9 mouse cellular contexts compared by ENCODE assay signal in the genomic region with DNA sequence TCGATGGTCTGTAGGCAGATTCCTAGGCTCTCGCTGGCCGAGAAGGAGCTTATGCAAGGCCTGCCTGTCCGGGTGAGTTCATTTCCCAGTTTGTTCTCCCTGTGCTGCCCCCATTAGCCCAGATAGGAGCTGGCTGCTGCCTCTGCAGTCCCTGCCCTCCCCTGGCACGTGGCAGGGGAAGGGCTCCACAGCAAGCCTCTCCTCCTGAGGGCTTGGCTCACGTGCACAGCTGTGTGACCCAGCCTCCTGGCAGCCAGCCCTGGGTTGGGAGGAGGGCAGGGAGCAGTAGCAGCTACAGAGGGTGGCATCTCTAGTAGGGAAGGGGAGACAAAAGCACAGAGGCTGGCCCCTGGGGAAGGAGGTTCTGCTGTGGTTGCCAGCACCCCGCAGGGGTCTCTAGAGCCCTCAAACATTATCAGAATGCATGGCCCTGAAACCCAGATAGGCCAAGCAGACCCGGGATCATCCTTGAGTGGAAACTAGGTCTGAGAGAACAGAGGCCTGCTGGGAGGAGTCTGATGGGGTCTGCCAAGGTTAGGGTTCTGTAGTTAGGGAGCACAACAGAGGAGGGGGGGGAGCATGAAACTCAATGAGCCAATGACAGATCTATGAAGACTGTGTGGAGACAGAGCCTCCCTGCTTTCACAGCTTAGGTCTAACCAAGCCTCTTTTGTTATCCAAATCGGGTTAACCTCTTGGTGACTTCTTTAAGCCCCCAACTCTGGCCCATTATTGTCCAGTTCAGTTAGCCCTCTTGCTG. TPM values are rescaled to one million over a fixed set of nuclear protein-coding genes. Genes with fewer than 3 reads are reported as not detected.
DNase-seq lines count a peak whose midpoint lies in the region; ATAC-seq and TF ChIP-seq lines count a peak whose summit lies in the region.
"Had no signal": no experiment of that assay in that cellular context is flagged by ENCODE, and none has a peak within 500 bp of the region (broad histone marks: within the 10 kb centered on the region; RNA-seq: fewer than 3 reads in every experiment).

No protein-coding gene starts in this region.

- H3K4me2 ChIP-seq in liver, postnatal 0 days (ENCODE audit: low read depth, low read length): no peak overlapping the region
- H3K4me2 ChIP-seq in liver, embryonic 12.5 days: no peak overlapping the region
- H3K4me2 ChIP-seq in forebrain, embryonic 11.5 days (ENCODE audit: low read depth, low read length, severe bottlenecking): no peak overlapping the region
- H3K4me2 ChIP-seq in heart, embryonic 13.5 days: no peak overlapping the region
- no peak overlapping the region for H3K4me2 ChIP-seq in kidney, embryonic 16.5 days (replicated peaks; ENCODE audit: low read depth, low read length)
- peak overlapping the region; percentile 8; the same call in 1 of the 2 replicates for H3K4me2 ChIP-seq in lung, embryonic 14.5 days

- ATAC-seq in liver, postnatal 0 days: peak; percentile 13; the same call in 1 of the 2 replicates
- ATAC-seq in liver, embryonic 12.5 days: no peak
- no peak for ATAC-seq in forebrain, embryonic 11.5 days (replicated peaks; ENCODE audit: low FRiP score)
- peak; percentile 49; the same call in 1 of the 2 replicates for ATAC-seq in heart, embryonic 13.5 days (ENCODE audit: extremely low read depth, insufficient number of reproducible peaks, low FRiP score, low TSS enrichment)
- 0 out of 2 replicates have a peak, but pooled peaks have one; percentile 29 for ATAC-seq in kidney, embryonic 16.5 days (ENCODE audit: low FRiP score, low TSS enrichment)
- peak; percentile 36 for ATAC-seq in lung, embryonic 14.5 days (ENCODE audit: insufficient read depth)

- H3K9ac ChIP-seq in liver, postnatal 0 days (replicated peaks): no peak overlapping the region; the same call in 1 of the 2 replicates
- H3K9ac ChIP-seq in liver, embryonic 12.5 days: no peak overlapping the region
- no peak overlapping the region; the same call in 1 of the 2 replicates for H3K9ac ChIP-seq in forebrain, embryonic 11.5 days (ENCODE audit: low read length)
- H3K9ac ChIP-seq in heart, embryonic 13.5 days: no peak overlapping the region; the same call in 1 of the 2 replicates
- no peak overlapping the region for H3K9ac ChIP-seq in kidney, embryonic 16.5 days (replicated peaks; ENCODE audit: low read length)
- H3K9ac ChIP-seq in lung, embryonic 14.5 days: no peak overlapping the region
- H3K9ac ChIP-seq: liver, embryonic 14.5 days had no signal

- no peaks in the 10 kb centered on the region for H3K27me3 ChIP-seq in liver, postnatal 0 days (ENCODE audit: insufficient read depth, low read length)
- H3K27me3 ChIP-seq in liver, embryonic 12.5 days (replicated peaks): no peaks in the 10 kb centered on the region
- H3K27me3 ChIP-seq in forebrain, embryonic 11.5 days (ENCODE audit: control insufficient read depth, insufficient read depth, low read length): no peaks in the 10 kb centered on the region
- no peaks in the 10 kb centered on the region for H3K27me3 ChIP-seq in heart, embryonic 13.5 days (replicated peaks)
- no peaks in the 10 kb centered on the region for H3K27me3 ChIP-seq in kidney, embryonic 16.5 days (ENCODE audit: insufficient read depth, low read length)
- no peaks in the 10 kb centered on the region for H3K27me3 ChIP-seq in lung, embryonic 14.5 days (ENCODE audit: insufficient read depth, low read length)

- DNase-seq in liver, postnatal 0 days: peak; percentile 73
- DNase-seq in forebrain, embryonic 11.5 days (ENCODE audit: low spot score): no peak
- peak; percentile 67 for DNase-seq in lung, embryonic 14.5 days
- DNase-seq in retina, postnatal 1 day: peak; percentile 95
- no peak for DNase-seq in natural killer cell, adult 2 months (ENCODE audit: low spot score in 2 of 2)

- TF ChIP-seq CTCF in liver, postnatal 0 days (IDR thresholded peaks at IDR 0.05; ENCODE audit: low read depth): no peak
- no peak for TF ChIP-seq CTCF in lung, embryonic 14.5 days (IDR thresholded peaks at IDR 0.05; ENCODE audit: low read depth)

- 71% methylated on average over 9 of the region's 9 CpGs for WGBS in liver, postnatal 0 days (ENCODE audit: insufficient replicate concordance)
- WGBS in liver, embryonic 12.5 days (ENCODE audit: insufficient replicate concordance): 79% methylated on average over 9 of the region's 9 CpGs
- 84% methylated on average over 9 of the region's 9 CpGs for WGBS in forebrain, embryonic 11.5 days
- 63% methylated on average over 9 of the region's 9 CpGs for WGBS in heart, embryonic 13.5 days
- WGBS in kidney, embryonic 16.5 days: 86% methylated on average over 9 of the region's 9 CpGs
- WGBS in lung, embryonic 14.5 days: 74% methylated on average over 9 of the region's 9 CpGs

- no peak overlapping the region for H3K4me3 ChIP-seq in liver, postnatal 0 days (ENCODE audit: low read depth, low read length)
- H3K4me3 ChIP-seq in liver, embryonic 12.5 days: no peak overlapping the region
- H3K4me3 ChIP-seq in forebrain, embryonic 11.5 days (ENCODE audit: low read depth, low read length): no peak overlapping the region
- no peak overlapping the region for H3K4me3 ChIP-seq in heart, embryonic 13.5 days
- no peak overlapping the region for H3K4me3 ChIP-seq in kidney, embryonic 16.5 days (ENCODE audit: low read length)
- no peak overlapping the region for H3K4me3 ChIP-seq in lung, embryonic 14.5 days (ENCODE audit: low read depth, low read length)

- H3K36me3 ChIP-seq in liver, postnatal 0 days (replicated peaks; ENCODE audit: insufficient read depth, low read length): peaks cover 62% of the 10 kb centered on the region
- H3K36me3 ChIP-seq in liver, embryonic 12.5 days: peaks cover 80% of the 10 kb centered on the region
- H3K36me3 ChIP-seq in forebrain, embryonic 11.5 days (ENCODE audit: control insufficient read depth, insufficient read depth, low read length): peaks cover 5% of the 10 kb centered on the region; the same call in 1 of the 2 replicates
- peaks cover 66% of the 10 kb centered on the region for H3K36me3 ChIP-seq in heart, embryonic 13.5 days
- H3K36me3 ChIP-seq in kidney, embryonic 16.5 days (ENCODE audit: insufficient read depth, low read length): peaks cover 58% of the 10 kb centered on the region
- H3K36me3 ChIP-seq in lung, embryonic 14.5 days (ENCODE audit: insufficient read depth): peaks cover 69% of the 10 kb centered on the region

- H3K9me3 ChIP-seq in liver, postnatal 0 days (ENCODE audit: low read length): no peaks in the 10 kb centered on the region
- no peaks in the 10 kb centered on the region for H3K9me3 ChIP-seq in liver, embryonic 12.5 days (replicated peaks)
- H3K9me3 ChIP-seq in forebrain, embryonic 11.5 days (ENCODE audit: control insufficient read depth, low read length): no peaks in the 10 kb centered on the region
- no peaks in the 10 kb centered on the region for H3K9me3 ChIP-seq in heart, embryonic 13.5 days
- H3K9me3 ChIP-seq in kidney, embryonic 16.5 days (ENCODE audit: low read length): no peaks in the 10 kb centered on the region
- H3K9me3 ChIP-seq in lung, embryonic 14.5 days (ENCODE audit: low read depth, low read length): no peaks in the 10 kb centered on the region

- H3K27ac ChIP-seq in liver, postnatal 0 days (ENCODE audit: low read depth): peak overlapping the region; percentile 19; the same call in 1 of the 2 replicates
- H3K27ac ChIP-seq in liver, embryonic 12.5 days: no peak overlapping the region
- peak overlapping the region; percentile 89 for H3K27ac ChIP-seq in forebrain, embryonic 11.5 days (ENCODE audit: low read depth, low read length)
- peak overlapping the region; percentile 94 for H3K27ac ChIP-seq in heart, embryonic 13.5 days (replicated peaks)
- H3K27ac ChIP-seq in kidney, embryonic 16.5 days (ENCODE audit: low read length): peak overlapping the region; percentile 11
- peak overlapping the region; percentile 94 for H3K27ac ChIP-seq in lung, embryonic 14.5 days (ENCODE audit: low read depth)
- H3K27ac ChIP-seq: liver, embryonic 14.5 days had no signal

- H3K4me1 ChIP-seq in liver, postnatal 0 days (ENCODE audit: insufficient read depth): peaks cover 33% of the 10 kb centered on the region
- peaks cover 22% of the 10 kb centered on the region for H3K4me1 ChIP-seq in liver, embryonic 12.5 days
- peaks cover 16% of the 10 kb centered on the region for H3K4me1 ChIP-seq in forebrain, embryonic 11.5 days (replicated peaks; ENCODE audit: control insufficient read depth, insufficient read depth, low read length)
- peaks cover 65% of the 10 kb centered on the region for H3K4me1 ChIP-seq in heart, embryonic 13.5 days
- peaks cover 20% of the 10 kb centered on the region; the same call in 1 of the 2 replicates for H3K4me1 ChIP-seq in kidney, embryonic 16.5 days (ENCODE audit: insufficient read depth, low read length)
- peaks cover 23% of the 10 kb centered on the region for H3K4me1 ChIP-seq in lung, embryonic 14.5 days (ENCODE audit: insufficient read depth)

- no peak; the same call in 1 of the 2 replicates for TF ChIP-seq EP300 in liver, postnatal 0 days (IDR thresholded peaks at IDR 0.05; ENCODE audit: low read depth)

RNA-seq across cellular contexts. Expression of gene Cry2, which starts 10.0 kb away (rescaled TPM):
- 9.6 and 11.9 TPM in 2 replicates for polyA plus RNA-seq in liver, postnatal 0 days (2015; fragmentation: Nextera tagmentation; extraction: Ambion mirVana)
- polyA plus RNA-seq in liver, embryonic 12.5 days (2016; fragmentation: Nextera tagmentation; extraction: Ambion mirVana): 14.1 and 14.5 TPM in 2 replicates
- polyA plus RNA-seq in forebrain, embryonic 11.5 days (2014; fragmentation: Nextera tagmentation; extraction: Ambion mirVana): 24.0 and 25.5 TPM in 2 replicates
- 18.6 and 19.0 TPM in 2 replicates for polyA plus RNA-seq in heart, embryonic 13.5 days (2015; fragmentation: Nextera tagmentation; extraction: Ambion mirVana)
- polyA plus RNA-seq in kidney, embryonic 16.5 days (2015; fragmentation: Nextera tagmentation; extraction: Ambion mirVana): 21.7 and 24.5 TPM in 2 replicates
- polyA plus RNA-seq in lung, embryonic 14.5 days (2014; fragmentation: Nextera tagmentation; extraction: Ambion mirVana): 19.9 and 22.0 TPM in 2 replicates

RNA-seq across cellular contexts. Expression of gene Mapk8ip1, which starts 22.8 kb away (rescaled TPM):
- 2.6 and 2.8 TPM in 2 replicates for polyA plus RNA-seq in liver, postnatal 0 days (2015; fragmentation: Nextera tagmentation; extraction: Ambion mirVana)
- polyA plus RNA-seq in liver, embryonic 12.5 days (2016; fragmentation: Nextera tagmentation; extraction: Ambion mirVana): 4.6 and 4.7 TPM in 2 replicates
- polyA plus RNA-seq in forebrain, embryonic 11.5 days (2014; fragmentation: Nextera tagmentation; extraction: Ambion mirVana): 35.9 and 41.4 TPM in 2 replicates
- polyA plus RNA-seq in heart, embryonic 13.5 days (2015; fragmentation: Nextera tagmentation; extraction: Ambion mirVana): 6.5 and 7.5 TPM in 2 replicates
- polyA plus RNA-seq in kidney, embryonic 16.5 days (2015; fragmentation: Nextera tagmentation; extraction: Ambion mirVana): 28.9 and 30.4 TPM in 2 replicates
- polyA plus RNA-seq in lung, embryonic 14.5 days (2014; fragmentation: Nextera tagmentation; extraction: Ambion mirVana): 6.2 TPM in 2 replicates

RNA-seq across cellular contexts. Expression of gene Slc35c1, which starts 36.5 kb away (rescaled TPM):
- 9.0 and 9.3 TPM in 2 replicates for polyA plus RNA-seq in liver, postnatal 0 days (2015; fragmentation: Nextera tagmentation; extraction: Ambion mirVana)
- 15.3 and 15.5 TPM in 2 replicates for polyA plus RNA-seq in liver, embryonic 12.5 days (2016; fragmentation: Nextera tagmentation; extraction: Ambion mirVana)
- polyA plus RNA-seq in forebrain, embryonic 11.5 days (2014; fragmentation: Nextera tagmentation; extraction: Ambion mirVana): 11.6 and 12.8 TPM in 2 replicates
- 7.7 and 8.9 TPM in 2 replicates for polyA plus RNA-seq in heart, embryonic 13.5 days (2015; fragmentation: Nextera tagmentation; extraction: Ambion mirVana)
- polyA plus RNA-seq in kidney, embryonic 16.5 days (2015; fragmentation: Nextera tagmentation; extraction: Ambion mirVana): 20.7 and 21.6 TPM in 2 replicates
- 14.7 and 16.9 TPM in 2 replicates for polyA plus RNA-seq in lung, embryonic 14.5 days (2014; fragmentation: Nextera tagmentation; extraction: Ambion mirVana)

RNA-seq across cellular contexts. Expression of gene 1700029I15Rik, which starts 41.5 kb away (rescaled TPM):
- 1.9 and 2.1 TPM in 2 replicates for polyA plus RNA-seq in liver, postnatal 0 days (2015; fragmentation: Nextera tagmentation; extraction: Ambion mirVana)
- polyA plus RNA-seq in liver, embryonic 12.5 days (2016; fragmentation: Nextera tagmentation; extraction: Ambion mirVana): 1.1 and 1.4 TPM in 2 replicates
- polyA plus RNA-seq in forebrain, embryonic 11.5 days (2014; fragmentation: Nextera tagmentation; extraction: Ambion mirVana): 2.3 and 3.6 TPM in 2 replicates
- 0.62 and 1.2 TPM in 2 replicates for polyA plus RNA-seq in heart, embryonic 13.5 days (2015; fragmentation: Nextera tagmentation; extraction: Ambion mirVana)
- 3.1 and 4.4 TPM in 2 replicates for polyA plus RNA-seq in kidney, embryonic 16.5 days (2015; fragmentation: Nextera tagmentation; extraction: Ambion mirVana)
- 1.1 and 1.2 TPM in 2 replicates for polyA plus RNA-seq in lung, embryonic 14.5 days (2014; fragmentation: Nextera tagmentation; extraction: Ambion mirVana)

RNA-seq across cellular contexts. Expression of gene Large2, which starts 49.2 kb away (rescaled TPM):
- 2.7 and 3.5 TPM in 2 replicates for polyA plus RNA-seq in liver, postnatal 0 days (2015; fragmentation: Nextera tagmentation; extraction: Ambion mirVana)
- 1.8 and 2.0 TPM in 2 replicates for polyA plus RNA-seq in liver, embryonic 12.5 days (2016; fragmentation: Nextera tagmentation; extraction: Ambion mirVana)
- 16.1 and 16.4 TPM in 2 replicates for polyA plus RNA-seq in forebrain, embryonic 11.5 days (2014; fragmentation: Nextera tagmentation; extraction: Ambion mirVana)
- polyA plus RNA-seq in heart, embryonic 13.5 days (2015; fragmentation: Nextera tagmentation; extraction: Ambion mirVana): 1.8 and 2.3 TPM in 2 replicates
- polyA plus RNA-seq in kidney, embryonic 16.5 days (2015; fragmentation: Nextera tagmentation; extraction: Ambion mirVana): 34.9 and 35.8 TPM in 2 replicates
- 15.3 and 16.6 TPM in 2 replicates for polyA plus RNA-seq in lung, embryonic 14.5 days (2014; fragmentation: Nextera tagmentation; extraction: Ambion mirVana)

Comparison
In these comparisons a context has a peak if more than half of its experiments do, and no peak if none do; other contexts are left out.
1. ATAC-seq: peak in liver, postnatal 0 days (single experiment), heart, embryonic 13.5 days (single experiment), kidney, embryonic 16.5 days (single experiment) and lung, embryonic 14.5 days (single experiment); none in liver, embryonic 12.5 days (single experiment) and forebrain, embryonic 11.5 days (single experiment).
2. DNase-seq: peak in liver, postnatal 0 days (single experiment), lung, embryonic 14.5 days (single experiment) and retina, postnatal 1 day (single experiment); none in forebrain, embryonic 11.5 days (single experiment) and natural killer cell, adult 2 months (0 of 2).